16 mouse cellular contexts compared by ENCODE assay signal in genomic region chr4:149750671-149751070, GRCm38 (mm10).
"Had no signal": no experiment of that assay in that cellular context is flagged by ENCODE, and none has a peak within 500 bp of the region (broad histone marks: within the 10 kb centered on the region; RNA-seq: fewer than 3 reads in every experiment).

No protein-coding gene starts in this region.

- H3K9me3 ChIP-seq: limb, embryonic 15.5 days; liver, embryonic 12.5 days; neural tube, embryonic 13.5 days had no signal

- H3K9ac ChIP-seq: limb, embryonic 15.5 days; liver, embryonic 12.5 days; lung, embryonic 14.5 days; neural tube, embryonic 13.5 days had no signal

- DNase-seq: kidney, adult 9 months; kidney, postnatal 36 days; layer of hippocampus, adult 9-11 months; layer of hippocampus, postnatal 36 days; lung, embryonic 14.5 days; lung, postnatal 10 days; lung, postnatal 4 days; midbrain, embryonic 14.5 days; right cerebral cortex, adult 18-20 months; right cerebral cortex, postnatal 25 days; thymus, adult 18-20 months; thymus, postnatal 14 days had no signal

- ATAC-seq: liver, embryonic 12.5 days had no signal

- H3K4me3 ChIP-seq: limb, embryonic 15.5 days; liver, embryonic 12.5 days; neural tube, embryonic 13.5 days had no signal

- H3K4me2 ChIP-seq: limb, embryonic 15.5 days; liver, embryonic 12.5 days; lung, embryonic 14.5 days; neural tube, embryonic 13.5 days had no signal

- H3K27me3 ChIP-seq: limb, embryonic 15.5 days; liver, embryonic 12.5 days; neural tube, embryonic 13.5 days had no signal

- H3K27ac ChIP-seq: kidney, postnatal 0 days; limb, embryonic 15.5 days; liver, embryonic 12.5 days; neural tube, embryonic 13.5 days had no signal
